Mouse (Mus musculus) right cerebral cortex, postnatal 10 days (tissue): ENCODE results near the gene Sh3bp2.
"Not testable (repeated sequence)": the region's sequence is repeated elsewhere in the genome, so short reads cannot be mapped to it uniquely, and the experiment has no call there.

Experiments
- DNase-seq, 2 experiments: peaks; one replicate each; pipeline ENCODE4 v3.0.0; 2021; ENCODE audit warnings: low spot score in 2 of 2

Gene Sh3bp2

GRCm38 (mm10) chr5:34572568-34572967 lies 46.9 kb downstream of the Sh3bp2 start:
- DNase-seq = not testable (repeated sequence)

GRCm38 (mm10) chr5:34573268-34574221 lies 47.9 kb downstream of the Sh3bp2 start, which contains the start of gene Add1:
Add1 (plus strand) TSS chr5:34573664.
- DNase-seq = peak; percentile 97

- DNase-seq = no peak
Measured at GRCm38 (mm10) chr5:34574721-34575120, 49.1 kb downstream of the Sh3bp2 start.

- DNase-seq = no peak
Measured at GRCm38 (mm10) chr5:34576286-34576685, 50.6 kb downstream of the Sh3bp2 start.

GRCm38 (mm10) chr5:34578038-34578655 lies 52.5 kb downstream of the Sh3bp2 start:
- DNase-seq = no peak

GRCm38 (mm10) chr5:34579377-34579776 lies 53.7 kb downstream of the Sh3bp2 start:
- DNase-seq = no peak

GRCm38 (mm10) chr5:34581671-34582313 lies 56.2 kb downstream of the Sh3bp2 start:
- DNase-seq = peak; percentile 52 to 72

GRCm38 (mm10) chr5:34582314-34582675 lies 56.7 kb downstream of the Sh3bp2 start:
- no peak for DNase-seq

GRCm38 (mm10) chr5:34585216-34585615 lies 59.6 kb downstream of the Sh3bp2 start:
- no peak for DNase-seq

GRCm38 (mm10) chr5:34587881-34588280 lies 62.2 kb downstream of the Sh3bp2 start:
- no peak for DNase-seq

GRCm38 (mm10) chr5:34590059-34590458 lies 64.4 kb downstream of the Sh3bp2 start:
- DNase-seq = no peak

GRCm38 (mm10) chr5:34590702-34591101 lies 65.1 kb downstream of the Sh3bp2 start:
- DNase-seq = no peak

- DNase-seq = peak in 1 of 2 experiments; percentile 36
Measured at GRCm38 (mm10) chr5:34591388-34592004, 65.9 kb downstream of the Sh3bp2 start.

- not testable (repeated sequence) for DNase-seq
Measured at GRCm38 (mm10) chr5:34592224-34592623, 66.6 kb downstream of the Sh3bp2 start.

GRCm38 (mm10) chr5:34592666-34593065 lies 67.0 kb downstream of the Sh3bp2 start:
- no peak for DNase-seq

GRCm38 (mm10) chr5:34593202-34593727 lies 67.6 kb downstream of the Sh3bp2 start:
- no peak for DNase-seq

- no peak for DNase-seq
Measured at GRCm38 (mm10) chr5:34604576-34604975, 78.9 kb downstream of the Sh3bp2 start.

GRCm38 (mm10) chr5:34607100-34607880 lies 81.7 kb downstream of the Sh3bp2 start:
- no peak for DNase-seq

GRCm38 (mm10) chr5:34608226-34608625 lies 82.6 kb downstream of the Sh3bp2 start:
- DNase-seq = no peak

GRCm38 (mm10) chr5:34609966-34610365 lies 84.3 kb downstream of the Sh3bp2 start:
- DNase-seq = no peak
